Mouse (Mus musculus): ENCODE results near the gene Gpatch2. TPM values are rescaled to one million over a fixed set of nuclear protein-coding genes. Genes with fewer than 3 reads are reported as not detected.

The Gpatch2 gene
- polyA plus RNA-seq, 1 experiment from 2014 or later: 18.3 TPM

DNA sequence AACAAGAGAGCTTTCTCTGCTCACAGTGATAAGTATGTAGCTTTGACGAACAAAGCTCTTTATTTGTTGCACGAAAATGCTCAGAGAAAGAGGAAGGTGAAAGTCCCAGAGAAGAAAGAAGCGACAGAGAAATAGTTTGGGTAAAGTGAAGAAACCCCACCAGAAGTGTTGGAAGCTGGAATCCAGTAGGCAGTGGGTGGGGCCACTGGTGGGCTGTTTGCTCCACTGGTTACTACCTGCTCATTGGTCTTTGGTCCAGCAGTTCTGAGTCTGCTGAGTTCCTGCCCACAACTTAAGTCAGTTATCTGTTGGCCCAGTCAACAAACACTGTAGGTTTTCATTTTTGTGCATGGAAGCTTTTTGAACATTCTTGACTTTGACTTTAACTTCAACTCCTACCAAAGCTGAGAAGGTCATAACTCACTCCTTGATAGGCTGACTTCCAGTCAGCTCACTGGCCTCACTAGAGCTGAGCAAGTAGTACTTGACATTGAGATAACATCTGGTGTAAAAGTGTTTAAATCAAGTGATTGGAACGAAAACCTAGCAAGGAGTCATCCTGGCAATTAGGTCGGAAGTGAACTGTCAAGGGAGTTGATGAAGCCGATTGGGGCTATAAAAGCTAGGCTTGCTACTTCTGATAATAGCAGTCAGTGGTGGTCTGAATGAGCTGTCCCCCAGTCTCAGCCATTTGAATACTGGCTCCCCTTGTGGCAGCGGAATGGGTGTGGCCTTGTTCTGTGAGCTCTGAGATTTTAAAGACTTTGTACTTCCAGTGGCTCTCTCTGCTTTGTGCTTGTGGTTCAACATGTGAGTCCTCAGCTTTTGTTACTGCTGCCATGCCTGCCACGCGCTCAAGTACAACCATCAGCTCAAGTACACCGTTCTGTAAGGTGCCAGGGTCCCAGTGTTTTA lies 76.4 kb downstream of the Gpatch2 start:
- Histone ChIP-seq H3K9me3 (ENCODE audit: control insufficient read depth, low read length) (no peaks in the 10 kb centered on the region), H3K36me3 (ENCODE audit: control insufficient read depth, insufficient read depth, low read length) (no peaks in the 10 kb centered on the region), H3K4me3 (ENCODE audit: low read depth, low read length) (no peak overlapping the region), H3K27me3 (ENCODE audit: control insufficient read depth, insufficient read depth, low read length) (no peaks in the 10 kb centered on the region), H3K4me1 (ENCODE audit: control insufficient read depth, insufficient read depth, low read length) (no peaks in the 10 kb centered on the region), H3K9ac (replicated peaks; ENCODE audit: low read depth, low read length) (no peak overlapping the region), H3K4me2 (ENCODE audit: low read depth, low read length) (no peak overlapping the region), H3K27ac (ENCODE audit: low read depth, low read length) (no peak overlapping the region)
- no peak for ATAC-seq (ENCODE audit: low read depth)
- 59% methylated on average over 10 of the region's 10 CpGs for WGBS

DNA sequence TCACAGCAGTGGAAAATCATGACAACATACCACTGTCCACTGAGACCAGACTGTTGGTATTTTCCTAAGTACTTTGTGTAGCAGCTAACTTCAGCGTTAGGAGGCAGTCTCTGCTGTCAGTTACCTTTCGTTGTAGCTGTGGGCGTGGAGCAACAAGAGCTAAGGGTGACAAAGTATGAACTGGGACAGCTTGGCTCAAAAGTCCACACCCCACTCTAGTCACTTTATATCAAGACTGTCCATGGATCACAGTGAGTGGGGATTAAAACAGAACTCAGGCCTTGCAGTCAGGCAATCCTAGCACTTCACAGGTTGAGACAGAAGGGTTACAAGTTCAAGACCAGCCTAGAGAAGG lies 77.1 kb downstream of the Gpatch2 start:
- Histone ChIP-seq H3K27ac (ENCODE audit: low read depth, low read length) (no peak overlapping the region), H3K9ac (replicated peaks; ENCODE audit: low read depth, low read length) (no peak overlapping the region), H3K36me3 (ENCODE audit: control insufficient read depth, insufficient read depth, low read length) (no peaks in the 10 kb centered on the region), H3K4me2 (ENCODE audit: low read depth, low read length) (no peak overlapping the region), H3K4me3 (ENCODE audit: low read depth, low read length) (no peak overlapping the region), H3K9me3 (ENCODE audit: control insufficient read depth, low read length) (no peaks in the 10 kb centered on the region), H3K4me1 (ENCODE audit: control insufficient read depth, insufficient read depth, low read length) (no peaks in the 10 kb centered on the region), H3K27me3 (ENCODE audit: control insufficient read depth, insufficient read depth, low read length) (no peaks in the 10 kb centered on the region)
- 78% methylated on average over 3 of the region's 3 CpGs for WGBS
- ATAC-seq (ENCODE audit: low read depth): no peak

DNA sequence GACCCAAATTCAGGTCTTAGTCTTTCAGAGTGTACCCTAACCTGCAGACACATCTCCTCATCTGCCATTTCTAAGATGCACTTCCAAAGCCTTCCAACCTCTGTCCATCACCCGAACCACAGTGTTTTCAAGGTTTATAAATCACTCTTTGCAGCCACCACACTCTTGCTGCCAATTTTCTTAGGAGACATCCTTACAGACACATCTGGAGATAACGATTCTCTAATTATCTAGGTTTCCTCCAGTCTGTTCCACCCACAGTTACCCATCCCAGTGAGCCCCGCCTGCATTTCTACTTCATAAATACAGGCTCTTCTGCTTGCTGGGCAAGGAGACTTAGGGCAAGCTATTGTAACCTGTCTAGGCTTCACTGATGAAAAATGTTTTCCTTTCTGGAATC lies 77.9 kb downstream of the Gpatch2 start:
- no peaks in the 10 kb centered on the region for H3K27me3 ChIP-seq (ENCODE audit: control insufficient read depth, insufficient read depth, low read length)
- H3K36me3 ChIP-seq (ENCODE audit: control insufficient read depth, insufficient read depth, low read length): no peaks in the 10 kb centered on the region
- no peaks in the 10 kb centered on the region for H3K4me1 ChIP-seq (ENCODE audit: control insufficient read depth, insufficient read depth, low read length)
- no peak overlapping the region for H3K4me3 ChIP-seq (ENCODE audit: low read depth, low read length)
- no peaks in the 10 kb centered on the region for H3K9me3 ChIP-seq (ENCODE audit: control insufficient read depth, low read length)
- H3K27ac ChIP-seq (ENCODE audit: low read depth, low read length): no peak overlapping the region
- no peak overlapping the region for H3K9ac ChIP-seq (replicated peaks; ENCODE audit: low read depth, low read length)
- no peak overlapping the region for H3K4me2 ChIP-seq (ENCODE audit: low read depth, low read length)
- WGBS: 91% methylated on average over 3 of the region's 3 CpGs
- ATAC-seq (ENCODE audit: low read depth): no peak

DNA sequence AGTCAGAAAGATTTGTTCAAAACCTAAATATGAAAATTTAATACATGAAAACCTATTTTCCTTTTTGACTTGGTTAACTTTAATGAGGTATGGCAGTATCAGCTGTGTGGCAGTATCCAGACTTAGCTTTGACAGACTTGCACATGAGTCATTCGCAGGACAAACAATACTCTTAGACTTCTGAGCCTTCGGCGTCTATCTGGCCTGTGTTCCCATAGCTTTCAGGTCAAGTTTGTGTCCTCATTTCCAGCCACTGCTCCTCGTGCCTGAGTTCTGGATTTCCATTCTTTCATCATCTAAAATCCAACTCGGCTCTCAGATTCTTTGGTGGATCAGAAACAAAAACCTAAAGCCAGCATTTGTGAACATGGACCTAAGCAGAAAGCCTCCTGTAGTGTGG lies 79.2 kb downstream of the Gpatch2 start:
- no peak for ATAC-seq (ENCODE audit: low read depth)
- H3K9me3 ChIP-seq (ENCODE audit: control insufficient read depth, low read length): no peaks in the 10 kb centered on the region
- WGBS: 90% methylated on average over 5 of the region's 5 CpGs
- H3K36me3 ChIP-seq (ENCODE audit: control insufficient read depth, insufficient read depth, low read length): no peaks in the 10 kb centered on the region
- no peak overlapping the region for H3K4me3 ChIP-seq (ENCODE audit: low read depth, low read length)
- H3K27me3 ChIP-seq (ENCODE audit: control insufficient read depth, insufficient read depth, low read length): no peaks in the 10 kb centered on the region
- no peaks in the 10 kb centered on the region for H3K4me1 ChIP-seq (ENCODE audit: control insufficient read depth, insufficient read depth, low read length)
- H3K27ac ChIP-seq (ENCODE audit: low read depth, low read length): no peak overlapping the region
- no peak overlapping the region for H3K4me2 ChIP-seq (ENCODE audit: low read depth, low read length)
- no peak overlapping the region for H3K9ac ChIP-seq (replicated peaks; ENCODE audit: low read depth, low read length)

DNA sequence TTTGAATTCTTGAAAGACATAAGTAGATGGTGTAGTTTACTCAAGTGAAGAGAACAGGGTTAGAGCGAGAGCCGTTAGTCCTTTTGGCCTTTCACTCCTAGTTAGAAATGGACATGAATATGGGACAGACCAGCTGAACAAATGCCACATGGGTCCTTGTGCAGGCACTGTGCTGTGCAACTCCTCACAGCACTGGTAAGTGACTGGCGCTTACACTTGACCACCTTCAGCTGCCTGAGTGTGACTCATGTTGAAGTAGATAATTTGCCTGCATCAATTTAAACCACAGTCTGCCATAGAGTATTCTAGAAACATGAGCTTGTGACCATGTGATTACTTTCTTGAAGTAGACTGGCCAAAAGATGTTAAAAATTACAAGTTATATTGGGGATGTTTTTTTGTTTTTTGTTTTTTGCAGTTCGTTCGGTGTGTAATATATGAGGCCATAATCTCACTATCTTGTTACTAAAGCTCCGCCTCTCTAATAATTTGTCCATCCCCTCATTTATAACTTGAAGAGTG lies 79.8 kb downstream of the Gpatch2 start:
- 96% methylated on average over 6 of the region's 6 CpGs for WGBS
- no peaks in the 10 kb centered on the region for H3K9me3 ChIP-seq (ENCODE audit: control insufficient read depth, low read length)
- no peak overlapping the region for H3K9ac ChIP-seq (replicated peaks; ENCODE audit: low read depth, low read length)
- no peaks in the 10 kb centered on the region for H3K27me3 ChIP-seq (ENCODE audit: control insufficient read depth, insufficient read depth, low read length)
- H3K4me3 ChIP-seq (ENCODE audit: low read depth, low read length): no peak overlapping the region
- H3K4me1 ChIP-seq (ENCODE audit: control insufficient read depth, insufficient read depth, low read length): no peaks in the 10 kb centered on the region
- no peaks in the 10 kb centered on the region for H3K36me3 ChIP-seq (ENCODE audit: control insufficient read depth, insufficient read depth, low read length)
- no peak overlapping the region for H3K4me2 ChIP-seq (ENCODE audit: low read depth, low read length)
- H3K27ac ChIP-seq (ENCODE audit: low read depth, low read length): no peak overlapping the region
- ATAC-seq (ENCODE audit: low read depth): no peak

DNA sequence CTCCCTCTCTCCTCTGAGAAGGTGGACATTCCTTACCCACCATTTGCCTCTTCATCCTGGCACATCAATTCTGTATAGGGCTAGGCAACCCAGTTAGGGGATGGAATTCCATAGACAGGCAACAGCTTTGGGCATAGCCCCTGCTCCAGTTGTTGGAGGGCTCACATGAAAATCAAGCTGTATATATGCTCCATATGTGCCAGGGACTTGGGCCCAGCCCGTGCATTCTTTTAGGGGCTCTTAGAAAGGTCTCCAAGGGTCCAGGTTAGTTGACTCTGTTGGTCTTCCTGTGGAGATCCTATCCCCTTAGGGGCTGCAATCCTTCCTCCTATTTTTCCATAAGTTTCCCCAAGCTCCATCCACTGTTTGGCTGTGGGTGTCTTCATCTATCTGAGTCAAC lies 80.4 kb downstream of the Gpatch2 start:
- no peak overlapping the region for H3K4me3 ChIP-seq (ENCODE audit: low read depth, low read length)
- no peaks in the 10 kb centered on the region for H3K36me3 ChIP-seq (ENCODE audit: control insufficient read depth, insufficient read depth, low read length)
- no peaks in the 10 kb centered on the region for H3K27me3 ChIP-seq (ENCODE audit: control insufficient read depth, insufficient read depth, low read length)
- no peaks in the 10 kb centered on the region for H3K4me1 ChIP-seq (ENCODE audit: control insufficient read depth, insufficient read depth, low read length)
- ATAC-seq (ENCODE audit: low read depth): no peak
- H3K27ac ChIP-seq (ENCODE audit: low read depth, low read length): no peak overlapping the region
- no peak overlapping the region for H3K4me2 ChIP-seq (ENCODE audit: low read depth, low read length)
- no peaks in the 10 kb centered on the region for H3K9me3 ChIP-seq (ENCODE audit: control insufficient read depth, low read length)
- H3K9ac ChIP-seq (replicated peaks; ENCODE audit: low read depth, low read length): no peak overlapping the region
- WGBS: 92% methylated on average over 1 of the region's 1 CpGs

DNA sequence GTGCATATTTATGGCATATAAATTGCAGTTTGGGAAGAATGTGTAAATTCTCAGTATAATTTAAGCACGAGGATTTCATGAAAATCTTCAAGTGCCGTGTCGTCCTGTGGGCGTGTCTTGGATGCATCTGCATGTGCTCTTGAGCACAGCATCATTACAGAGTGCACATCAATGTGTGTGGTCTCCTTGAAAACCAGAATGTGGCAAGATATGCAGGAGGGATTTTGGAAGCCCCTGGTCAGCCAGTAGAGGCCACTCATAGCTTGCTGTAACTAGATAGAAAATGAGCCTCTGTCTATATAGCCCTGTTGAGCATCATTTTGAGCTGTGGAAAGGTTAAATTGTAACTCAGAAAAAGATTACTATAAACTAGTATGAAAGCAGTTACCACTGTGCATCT lies 83.9 kb downstream of the Gpatch2 start:
- 76% methylated on average over 4 of the region's 4 CpGs for WGBS
- Histone ChIP-seq H3K27ac (ENCODE audit: low read depth, low read length) (no peak overlapping the region), H3K4me2 (ENCODE audit: low read depth, low read length) (no peak overlapping the region), H3K9ac (replicated peaks; ENCODE audit: low read depth, low read length) (no peak overlapping the region), H3K27me3 (ENCODE audit: control insufficient read depth, insufficient read depth, low read length) (no peaks in the 10 kb centered on the region), H3K4me3 (ENCODE audit: low read depth, low read length) (no peak overlapping the region), H3K4me1 (ENCODE audit: control insufficient read depth, insufficient read depth, low read length) (no peaks in the 10 kb centered on the region), H3K9me3 (ENCODE audit: control insufficient read depth, low read length) (no peaks in the 10 kb centered on the region), H3K36me3 (ENCODE audit: control insufficient read depth, insufficient read depth, low read length) (no peaks in the 10 kb centered on the region)
- ATAC-seq (ENCODE audit: low read depth): no peak

DNA sequence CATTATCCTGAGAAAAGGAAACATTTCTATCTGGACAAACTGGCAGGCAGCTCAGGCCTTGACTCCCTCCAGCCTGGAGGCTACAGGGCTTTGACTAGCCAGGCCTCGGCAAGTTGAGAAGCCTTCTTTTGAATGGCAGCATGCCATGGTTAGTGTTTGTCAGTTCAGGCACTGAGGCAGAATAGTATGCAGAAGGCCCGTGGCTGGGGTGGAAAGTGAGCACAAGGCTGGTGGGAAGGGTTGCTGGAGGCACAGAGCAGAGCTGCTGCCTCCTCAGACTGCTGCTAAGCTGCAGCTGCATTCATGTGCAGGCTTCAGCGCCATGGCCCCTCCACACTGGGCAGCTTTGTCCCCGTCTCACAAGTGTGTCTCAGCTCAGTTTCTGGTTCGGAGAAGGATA lies 85.3 kb downstream of the Gpatch2 start:
- Histone ChIP-seq H3K4me2 (ENCODE audit: low read depth, low read length) (no peak overlapping the region), H3K9ac (replicated peaks; ENCODE audit: low read depth, low read length) (0 out of 2 replicates have a peak overlapping the region, but pooled peaks have one; percentile 4), H3K27ac (ENCODE audit: low read depth, low read length) (no peak overlapping the region), H3K27me3 (ENCODE audit: control insufficient read depth, insufficient read depth, low read length) (no peaks in the 10 kb centered on the region), H3K4me1 (ENCODE audit: control insufficient read depth, insufficient read depth, low read length) (no peaks in the 10 kb centered on the region), H3K9me3 (ENCODE audit: control insufficient read depth, low read length) (no peaks in the 10 kb centered on the region), H3K4me3 (ENCODE audit: low read depth, low read length) (no peak overlapping the region), H3K36me3 (ENCODE audit: control insufficient read depth, insufficient read depth, low read length) (no peaks in the 10 kb centered on the region)
- ATAC-seq (ENCODE audit: low read depth): no peak
- WGBS: 60% methylated on average over 5 of the region's 5 CpGs

DNA sequence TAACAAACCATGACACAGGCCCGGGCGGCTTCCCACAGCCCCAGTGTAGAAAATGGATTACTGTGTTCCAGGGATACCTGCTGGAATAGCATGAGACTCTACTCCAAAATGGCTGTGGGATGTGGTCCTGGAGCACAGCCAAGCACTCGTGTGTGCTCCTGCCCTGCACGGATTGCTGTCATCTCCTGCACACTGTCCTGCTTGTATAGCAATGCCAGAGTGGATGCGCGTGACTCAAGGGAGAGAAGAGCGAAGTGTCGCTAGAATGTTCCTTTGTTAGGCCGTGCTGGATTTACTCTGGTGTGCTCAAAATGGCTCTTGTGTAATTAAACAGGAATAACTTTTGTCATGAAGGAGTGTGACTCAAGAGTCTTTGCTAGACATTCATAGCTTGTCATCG lies 87.9 kb downstream of the Gpatch2 start:
- Histone ChIP-seq H3K9ac (replicated peaks; ENCODE audit: low read depth, low read length) (no peak overlapping the region), H3K36me3 (ENCODE audit: control insufficient read depth, insufficient read depth, low read length) (no peaks in the 10 kb centered on the region), H3K27me3 (ENCODE audit: control insufficient read depth, insufficient read depth, low read length) (no peaks in the 10 kb centered on the region), H3K4me2 (ENCODE audit: low read depth, low read length) (no peak overlapping the region), H3K4me3 (ENCODE audit: low read depth, low read length) (no peak overlapping the region), H3K4me1 (ENCODE audit: control insufficient read depth, insufficient read depth, low read length) (no peaks in the 10 kb centered on the region), H3K9me3 (ENCODE audit: control insufficient read depth, low read length) (no peaks in the 10 kb centered on the region), H3K27ac (ENCODE audit: low read depth, low read length) (no peak overlapping the region)
- no peak for ATAC-seq (ENCODE audit: low read depth)
- 72% methylated on average over 10 of the region's 10 CpGs for WGBS
